Mouse (Mus musculus) heart, adult 18-20 months (tissue): ENCODE measurements at regions not wholly inside any gene's neighbourhood (a gene's known extent, or its start where the extent isn't known, plus 50 kb on each side); places are given as distances from the start of the nearest gene placed in this dataset.
A peak's percentile ranks its signal among the peaks of the same experiment; 100 is the strongest.
"Not testable (repeated sequence)": the region's sequence is repeated elsewhere in the genome, so short reads cannot be mapped to it uniquely, and the experiment has no call there.

ENCODE experiments used
- DNase-seq, 2 experiments: peaks; one replicate each; pipeline ENCODE4 v3.0.0; 2021 to 2022; ENCODE audit warnings: mixed read lengths in 1 of 2

- no peak for DNase-seq
Observed at GRCm38 (mm10) chr15:25245631-25246030, 167.9 kb downstream of the Basp1 start.

- no peak for DNase-seq
Observed at GRCm38 (mm10) chr15:25237665-25238664, 175.6 kb downstream of the Basp1 start.

- no peak for DNase-seq
Observed at GRCm38 (mm10) chr15:25236191-25236723, 177.3 kb downstream of the Basp1 start.

GRCm38 (mm10) chr15:25234064-25234700 is 179.4 kb downstream of the Basp1 start:
- no peak for DNase-seq

- no peak for DNase-seq
Observed at GRCm38 (mm10) chr15:25230213-25230612, 183.4 kb downstream of the Basp1 start.

GRCm38 (mm10) chr15:25229807-25230206 is 183.8 kb downstream of the Basp1 start:
- DNase-seq, result no peak

- DNase-seq, result no peak
Observed at GRCm38 (mm10) chr15:25227496-25227895, 186.1 kb downstream of the Basp1 start.

GRCm38 (mm10) chr15:25225936-25226335 is 187.6 kb downstream of the Basp1 start:
- DNase-seq, result no peak

GRCm38 (mm10) chr15:25225431-25225830 is 188.1 kb downstream of the Basp1 start:
- no peak for DNase-seq

GRCm38 (mm10) chr15:25221749-25222148 is 191.8 kb downstream of the Basp1 start:
- DNase-seq, result no peak

- DNase-seq, result no peak
Observed at GRCm38 (mm10) chr15:25216375-25216774, 197.2 kb downstream of the Basp1 start.

GRCm38 (mm10) chr15:25202097-25202496 is 211.5 kb downstream of the Basp1 start:
- no peak for DNase-seq

GRCm38 (mm10) chr15:25200249-25200648 is 213.3 kb downstream of the Basp1 start:
- not testable (repeated sequence) for DNase-seq

GRCm38 (mm10) chr15:25187881-25188326 is 225.7 kb downstream of the Basp1 start:
- DNase-seq, result no peak

GRCm38 (mm10) chr15:25172755-25173154 is 240.8 kb downstream of the Basp1 start:
- no peak for DNase-seq

GRCm38 (mm10) chr15:25146371-25146770 is 267.2 kb downstream of the Basp1 start:
- DNase-seq, result no peak

- no peak for DNase-seq
Observed at GRCm38 (mm10) chr15:25144228-25144627, 269.3 kb downstream of the Basp1 start.

- peak; percentile 25 to 37 for DNase-seq
Observed at GRCm38 (mm10) chr15:25140389-25141181, 273.0 kb downstream of the Basp1 start.

- no peak for DNase-seq
Observed at GRCm38 (mm10) chr15:25137091-25137490, 276.5 kb downstream of the Basp1 start.

- DNase-seq, result no peak
Observed at GRCm38 (mm10) chr15:25135471-25136262, 277.9 kb downstream of the Basp1 start.

- DNase-seq, result no peak
Observed at GRCm38 (mm10) chr15:25130096-25130495, 283.5 kb downstream of the Basp1 start.
